Mouse (Mus musculus) embryonic facial prominence, embryonic 15.5 days (tissue): ENCODE data around the gene Aoc2. TPM values are rescaled to one million over a fixed set of nuclear protein-coding genes. Genes with fewer than 3 reads are reported as not detected.

ENCODE experiments used
- ATAC-seq: fragments of 200-750 bp; cut with Nextera tagmentation; 2 replicates; pipeline ENCODE4 v1.8.0; 2017; ENCODE audit warnings: low read depth, moderate TSS enrichment; ENCODE audit not compliant: insufficient number of reproducible peaks, low FRiP score, low TSS enrichment
- H3K27ac ChIP-seq: fragments of 300-500 bp; sonication (generic); replicated peaks from 2 replicates; pipeline ENCODE4 v1.5.1; 2015; ENCODE audit warnings: mild to moderate bottlenecking, inconsistent platforms
- H3K27me3 ChIP-seq: fragments of 300-500 bp; sonication (generic); 2 replicates; pipeline ENCODE4 v1.6.1; 2015; ENCODE audit warnings: inconsistent platforms
- H3K36me3 ChIP-seq: fragments of 300-500 bp; sonication (generic); 2 replicates; pipeline ENCODE4 v1.6.1; 2015; ENCODE audit warnings: mild to moderate bottlenecking, inconsistent platforms
- H3K4me1 ChIP-seq: fragments of 300-500 bp; sonication (generic); 2 replicates; pipeline ENCODE4 v1.6.1; 2015; ENCODE audit warnings: inconsistent platforms
- H3K4me2 ChIP-seq: fragments of 300-500 bp; sonication (generic); replicated peaks from 2 replicates; pipeline ENCODE4 v1.6.1; 2015; ENCODE audit warnings: mild to moderate bottlenecking, inconsistent platforms
- H3K4me3 ChIP-seq: fragments of 300-500 bp; sonication (generic); replicated peaks from 2 replicates; pipeline ENCODE4 v1.5.1; 2015; ENCODE audit warnings: mild to moderate bottlenecking, inconsistent platforms
- H3K9ac ChIP-seq: fragments of 300-500 bp; sonication (generic); 2 replicates; pipeline ENCODE4 v1.6.1; 2015; ENCODE audit warnings: inconsistent platforms
- H3K9me3 ChIP-seq: fragments of 300-500 bp; sonication (generic); replicated peaks from 2 replicates; pipeline ENCODE4 v1.6.1; 2016; ENCODE audit warnings: inconsistent platforms
- WGBS: fragments of 180-500 bp; shearing (Covaris S2); methylation state at CpG from one replicate; pipeline ENCODE4 v1.1.7; 2015; 5-methylcytosine and 5-hydroxymethylcytosine counted together
- polyA plus RNA-seq: library from polyadenylated mRNA; unstranded; fragments of >200 nt; fragmentation: Nextera tagmentation; extraction: Ambion mirVana; gene quantifications from 2 replicates; pipeline ENCODE4 v1.2.1, GENCODE M21; 2015

Gene Aoc2
- polyA plus RNA-seq = 1.1 and 1.6 TPM in 2 replicates

DNA sequence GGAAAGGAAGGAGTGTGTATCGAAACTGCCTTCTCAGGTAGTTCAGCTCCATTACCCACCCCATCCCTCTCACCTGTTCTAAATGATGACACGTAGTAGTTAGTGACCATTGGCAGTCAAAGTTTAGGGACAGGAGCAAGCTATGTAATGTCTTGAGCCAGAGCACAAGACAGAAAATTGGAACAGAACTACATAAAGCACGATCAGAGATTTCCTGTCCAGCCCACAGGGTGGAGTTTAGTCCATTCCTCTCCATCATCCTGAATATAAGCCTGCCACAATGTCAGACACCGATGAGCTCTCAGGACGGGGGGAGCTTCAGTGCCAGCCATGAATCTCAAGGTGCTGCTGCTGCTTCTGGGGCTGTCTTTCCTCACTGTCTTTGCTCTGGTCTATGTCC, at the start of gene Aoc2:
Gene Aoc2 (plus strand): TSS at position 301 of the 400 bp plus-strand sequence.
- Histone ChIP-seq H3K4me3 (no peak within 1 kb of the TSS), H3K4me1 (peaks cover 12% of the 10 kb centered on the region; the same call in 1 of the 2 replicates), H3K36me3 (peaks cover 64% of the 10 kb centered on the region), H3K9ac (no peak within 1 kb of the TSS), H3K9me3 (no peaks in the 10 kb centered on the region), H3K27me3 (no peaks in the 10 kb centered on the region), H3K4me2 (no peak within 1 kb of the TSS), H3K27ac (no peak within 1 kb of the TSS)
- 93% methylated on average over 5 of the region's 5 CpGs for WGBS
- ATAC-seq = no peak

DNA sequence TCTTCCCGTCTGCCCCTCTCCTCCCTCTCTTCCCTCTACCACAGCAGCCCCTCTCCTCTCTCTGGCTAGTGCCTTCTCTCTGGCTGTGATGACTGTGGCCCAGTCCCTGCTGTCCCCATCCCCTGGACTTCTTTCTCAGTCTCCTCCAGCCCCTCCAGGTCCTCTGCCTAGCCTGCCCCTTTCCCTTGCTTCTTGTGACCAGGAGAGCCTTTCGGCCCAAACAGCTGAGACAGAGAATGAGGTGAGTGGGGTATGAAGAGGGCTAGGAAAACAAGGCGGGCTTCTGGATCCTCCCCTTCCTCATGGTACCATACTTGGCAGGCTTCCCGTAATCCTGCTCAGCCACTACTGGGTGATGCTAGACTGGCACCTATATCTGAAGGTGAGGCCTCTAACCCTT, 49.6 kb upstream of the Aoc2 start:
- H3K4me3 ChIP-seq = no peak overlapping the region
- H3K27ac ChIP-seq = no peak overlapping the region
- H3K27me3 ChIP-seq = peaks cover under 1% of the 10 kb centered on the region; the same call in 1 of the 2 replicates
- no peak overlapping the region for H3K9ac ChIP-seq
- no peak overlapping the region for H3K4me2 ChIP-seq
- WGBS = 79% methylated on average over 4 of the region's 4 CpGs
- peaks cover 9% of the 10 kb centered on the region; the same call in 1 of the 2 replicates for H3K36me3 ChIP-seq
- no peak for ATAC-seq
- no peaks in the 10 kb centered on the region for H3K9me3 ChIP-seq
- peaks cover 33% of the 10 kb centered on the region for H3K4me1 ChIP-seq

GRCm38 (mm10) chr11:101276319-101277070, 48.4 kb upstream of the Aoc2 start:
- Histone ChIP-seq H3K27me3 (no peaks in the 10 kb centered on the region), H3K9me3 (no peaks in the 10 kb centered on the region), H3K9ac (no peak overlapping the region), H3K4me1 (peaks cover 33% of the 10 kb centered on the region), H3K36me3 (peaks cover 9% of the 10 kb centered on the region; the same call in 1 of the 2 replicates), H3K4me3 (no peak overlapping the region), H3K27ac (no peak overlapping the region), H3K4me2 (0 out of 2 replicates have a peak overlapping the region, but pooled peaks have one; percentile 71)
- ATAC-seq = no peak
- 31% methylated on average over 27 of the region's 27 CpGs for WGBS

DNA sequence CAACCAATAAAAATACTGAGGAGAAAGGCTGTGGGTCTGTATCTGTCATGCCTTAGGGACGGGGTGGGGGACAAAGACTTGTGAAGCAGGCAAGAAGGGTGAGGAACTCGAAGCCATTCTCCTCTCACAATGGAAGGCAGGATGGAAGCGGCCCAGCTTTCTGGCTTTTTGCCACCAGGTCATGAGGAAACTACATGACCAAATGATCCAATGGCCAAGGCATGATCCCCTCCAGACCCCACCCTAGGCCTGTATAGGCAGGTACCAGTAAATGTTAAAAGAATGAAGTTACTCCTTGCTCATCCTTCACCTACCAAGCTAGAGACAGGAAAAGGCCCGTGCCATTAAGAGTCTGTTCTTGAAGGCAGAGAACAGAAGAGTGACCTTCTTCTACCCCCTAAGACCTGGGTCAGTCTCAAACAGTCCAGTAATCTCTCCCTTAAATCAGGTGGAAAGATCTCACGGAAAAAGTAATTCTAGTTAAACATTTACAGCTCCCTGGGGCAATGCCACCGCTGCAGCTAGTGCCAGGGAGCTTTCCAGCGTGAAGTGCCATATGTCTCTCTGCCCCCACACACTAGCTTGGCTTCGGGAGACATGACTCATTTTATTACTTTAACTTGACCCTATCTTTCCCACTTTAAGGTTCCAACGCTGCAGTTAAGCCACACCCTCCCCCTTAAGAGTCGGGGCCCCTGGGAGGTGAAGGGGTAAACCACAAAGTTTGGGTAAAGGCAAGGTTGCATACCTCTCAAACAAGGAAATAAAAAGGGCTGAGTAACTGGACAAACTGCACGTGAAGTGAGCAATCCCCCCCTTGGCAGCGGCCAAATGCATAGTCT, 47.3 kb upstream of the Aoc2 start:
- Histone ChIP-seq H3K4me2 (peak overlapping the region; percentile 71), H3K9ac (peak overlapping the region; percentile 82; the same call in 1 of the 2 replicates), H3K27ac (no peak overlapping the region), H3K4me1 (peaks cover 33% of the 10 kb centered on the region), H3K9me3 (no peaks in the 10 kb centered on the region), H3K4me3 (peak overlapping the region; percentile 90), H3K27me3 (no peaks in the 10 kb centered on the region), H3K36me3 (peaks cover 9% of the 10 kb centered on the region; the same call in 1 of the 2 replicates)
- WGBS = 61% methylated on average over 12 of the region's 12 CpGs
- ATAC-seq = no peak

- peak; percentile 93 for ATAC-seq
- 8% methylated on average over 45 of the region's 45 CpGs for WGBS
Measured at GRCm38 (mm10) chr11:101278223-101279192, 46.4 kb upstream of the Aoc2 start, which contains the start of the genes Cntd1 and Coa3. Gene Cntd1, plus strand, starts transcription at chr11:101279012. Gene Coa3, minus strand, starts transcription at chr11:101279114.

DNA sequence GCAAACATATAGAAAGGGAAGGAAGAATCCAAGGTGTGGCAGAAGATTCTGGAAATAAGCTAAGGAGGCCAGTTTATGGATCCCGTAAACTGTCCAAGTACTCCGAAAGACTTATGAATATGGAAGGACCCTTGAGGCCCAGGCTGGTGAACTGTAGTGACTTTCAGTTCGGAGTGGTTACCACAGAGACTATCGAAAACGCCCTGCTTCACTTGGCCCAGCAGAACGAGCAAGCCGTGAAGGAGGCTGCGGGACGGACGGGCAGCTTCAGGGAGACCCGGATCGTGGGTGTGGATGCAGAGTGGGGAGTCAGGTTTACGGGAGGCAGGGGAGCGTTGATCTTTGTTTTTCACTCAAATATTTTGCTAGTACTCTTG, 45.7 kb upstream of the Aoc2 start:
- no peak for ATAC-seq
- no peaks in the 10 kb centered on the region for H3K27me3 ChIP-seq
- H3K36me3 ChIP-seq = peaks cover 9% of the 10 kb centered on the region; the same call in 1 of the 2 replicates
- H3K4me3 ChIP-seq = peak overlapping the region; percentile 90
- WGBS = 62% methylated on average over 14 of the region's 14 CpGs
- H3K9me3 ChIP-seq = no peaks in the 10 kb centered on the region
- peaks cover 33% of the 10 kb centered on the region for H3K4me1 ChIP-seq
- no peak overlapping the region for H3K27ac ChIP-seq
- H3K4me2 ChIP-seq = peak overlapping the region; percentile 71
- no peak overlapping the region for H3K9ac ChIP-seq

More at GRCm38 (mm10) chr11:101278223-101279192, 46.4 kb upstream of the Aoc2 start, which contains the start of the genes Cntd1 and Coa3:
- Histone ChIP-seq H3K9me3 (no peaks in the 10 kb centered on the region), H3K4me3 (peak within 1 kb of the TSS; percentile 90), H3K27me3 (no peaks in the 10 kb centered on the region), H3K36me3 (peaks cover 9% of the 10 kb centered on the region; the same call in 1 of the 2 replicates), H3K4me1 (peaks cover 33% of the 10 kb centered on the region), H3K27ac (peak within 1 kb of the TSS; percentile 67), H3K9ac (peak within 1 kb of the TSS; percentile 82), H3K4me2 (peak within 1 kb of the TSS; percentile 71)

DNA sequence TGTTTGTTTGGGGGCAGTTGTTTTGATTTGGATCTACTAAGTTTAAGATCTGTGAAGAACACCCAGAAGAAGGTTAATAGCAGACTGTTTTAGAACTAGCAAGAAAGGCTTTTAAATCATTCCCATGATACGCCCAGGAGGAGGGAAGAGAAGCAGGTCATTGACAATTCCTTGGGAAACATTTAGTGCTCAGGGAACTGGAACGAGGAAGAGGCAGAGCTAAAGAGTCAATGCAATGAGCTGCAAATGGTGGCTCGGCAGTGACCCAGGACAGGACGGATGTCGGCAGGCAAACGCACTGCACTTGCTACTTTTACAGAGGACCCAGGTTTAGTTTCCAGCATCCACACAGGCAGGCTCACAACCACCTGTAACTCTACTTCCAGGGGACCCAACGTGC, 44.0 kb upstream of the Aoc2 start:
- H3K4me2 ChIP-seq = no peak overlapping the region
- H3K4me1 ChIP-seq = peaks cover 37% of the 10 kb centered on the region
- H3K4me3 ChIP-seq = no peak overlapping the region
- H3K27me3 ChIP-seq = no peaks in the 10 kb centered on the region
- 55% methylated on average over 7 of the region's 7 CpGs for WGBS
- H3K9me3 ChIP-seq = no peaks in the 10 kb centered on the region
- H3K9ac ChIP-seq = no peak overlapping the region
- ATAC-seq = no peak
- H3K36me3 ChIP-seq = peaks cover 9% of the 10 kb centered on the region; the same call in 1 of the 2 replicates
- no peak overlapping the region for H3K27ac ChIP-seq

GRCm38 (mm10) chr11:101282896-101283295, 42.0 kb upstream of the Aoc2 start:
- no peak overlapping the region for H3K4me2 ChIP-seq
- WGBS = 38% methylated on average over 5 of the region's 5 CpGs
- no peak overlapping the region for H3K9ac ChIP-seq
- peaks cover 19% of the 10 kb centered on the region for H3K4me1 ChIP-seq
- no peak for ATAC-seq
- no peak overlapping the region for H3K27ac ChIP-seq
- no peaks in the 10 kb centered on the region for H3K9me3 ChIP-seq
- no peaks in the 10 kb centered on the region for H3K27me3 ChIP-seq
- no peak overlapping the region for H3K4me3 ChIP-seq
- H3K36me3 ChIP-seq = peaks cover 8% of the 10 kb centered on the region; the same call in 1 of the 2 replicates

DNA sequence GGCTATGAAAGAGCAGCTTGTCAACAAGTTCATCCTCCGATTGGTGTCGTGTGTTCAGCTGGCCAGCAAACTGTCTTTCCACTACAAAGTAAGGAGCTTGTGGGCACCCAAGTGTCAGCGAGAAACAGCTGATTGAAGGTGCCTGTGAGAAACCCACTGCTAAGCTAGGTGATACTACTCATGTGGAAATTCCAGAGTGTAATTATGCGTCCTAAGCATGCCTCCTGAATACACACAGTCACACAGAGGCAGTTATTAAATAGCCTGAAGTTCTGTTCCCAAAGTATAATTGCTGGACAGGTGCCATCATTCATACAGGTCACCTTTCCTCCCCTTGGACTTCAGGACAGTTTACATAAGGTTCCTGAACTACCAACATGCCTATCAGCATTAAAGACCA, 41.1 kb upstream of the Aoc2 start:
- H3K4me3 ChIP-seq = no peak overlapping the region
- no peaks in the 10 kb centered on the region for H3K9me3 ChIP-seq
- 54% methylated on average over 4 of the region's 4 CpGs for WGBS
- H3K27ac ChIP-seq = no peak overlapping the region
- H3K36me3 ChIP-seq = peaks cover 10% of the 10 kb centered on the region
- no peak for ATAC-seq
- H3K9ac ChIP-seq = no peak overlapping the region
- H3K4me2 ChIP-seq = no peak overlapping the region
- peaks cover 14% of the 10 kb centered on the region; the same call in 1 of the 2 replicates for H3K4me1 ChIP-seq
- H3K27me3 ChIP-seq = no peaks in the 10 kb centered on the region

- H3K27ac ChIP-seq = no peak overlapping the region
- H3K4me2 ChIP-seq = no peak overlapping the region
- no peak for ATAC-seq
- H3K4me1 ChIP-seq = 0 out of 2 replicates have a peak, but pooled peaks cover 5% of the 10 kb centered on the region
- WGBS = 87% methylated on average over 9 of the region's 9 CpGs
- H3K36me3 ChIP-seq = peaks cover 44% of the 10 kb centered on the region
- no peak overlapping the region for H3K9ac ChIP-seq
- H3K27me3 ChIP-seq = no peaks in the 10 kb centered on the region
- no peak overlapping the region for H3K4me3 ChIP-seq
- H3K9me3 ChIP-seq = no peaks in the 10 kb centered on the region
Measured at GRCm38 (mm10) chr11:101287306-101287705, 37.6 kb upstream of the Aoc2 start.
